Mouse (Mus musculus) midbrain, postnatal 0 days (tissue): ENCODE measurements around the gene Cacna1h. TPM values are rescaled to one million over a fixed set of nuclear protein-coding genes. Genes with fewer than 3 reads are reported as not detected.

ENCODE experiments used
- ATAC-seq: fragments of 200-750 bp; cut with Nextera tagmentation; 2 replicates; pipeline ENCODE4 v1.8.0; 2017; ENCODE audit warnings: moderate number of reproducible peaks, mild to moderate bottlenecking, moderate TSS enrichment, moderate library complexity; ENCODE audit not compliant: low FRiP score
- DNase-seq: peaks from one replicate; pipeline ENCODE4 v3.0.0-alpha.2; 2015; ENCODE audit warnings: low spot score
- H3K27ac ChIP-seq: fragments of 300-500 bp; sonication (generic); 2 replicates; pipeline ENCODE4 v1.5.1; 2014; ENCODE audit warnings: low read depth, mild to moderate bottlenecking, low read length, mixed read lengths
- H3K27me3 ChIP-seq: fragments of 300-500 bp; sonication (generic); 2 replicates; pipeline ENCODE4 v1.6.1; 2014; ENCODE audit warnings: low read length, control low read depth, mixed read lengths; ENCODE audit not compliant: insufficient read depth
- H3K36me3 ChIP-seq: fragments of 300-500 bp; sonication (generic); 2 replicates; pipeline ENCODE4 v1.6.1; 2014; ENCODE audit warnings: low read length, control low read depth, mixed read lengths; ENCODE audit not compliant: insufficient read depth
- H3K4me1 ChIP-seq: fragments of 300-500 bp; sonication (generic); 2 replicates; pipeline ENCODE4 v1.6.1; 2014; ENCODE audit warnings: mild to moderate bottlenecking, control low read depth, antibody characterized with exemption, low read length, mixed read lengths; ENCODE audit not compliant: insufficient read depth
- H3K4me2 ChIP-seq: fragments of 300-500 bp; sonication (generic); 2 replicates; pipeline ENCODE4 v1.6.1; 2014; ENCODE audit warnings: low read depth, mild to moderate bottlenecking, low read length, mixed read lengths; ENCODE audit not compliant: poor library complexity, severe bottlenecking
- H3K4me3 ChIP-seq: fragments of 300-500 bp; sonication (generic); 2 replicates; pipeline ENCODE4 v1.5.1; 2014; ENCODE audit warnings: low read depth, mild to moderate bottlenecking, low read length, moderate library complexity
- H3K9ac ChIP-seq: fragments of 300-500 bp; sonication (generic); replicated peaks from 2 replicates; pipeline ENCODE4 v1.6.1; 2014; ENCODE audit warnings: mild to moderate bottlenecking, low read length, moderate library complexity, mixed read lengths; ENCODE audit not compliant: poor library complexity, severe bottlenecking
- H3K9me3 ChIP-seq: fragments of 300-500 bp; sonication (generic); 2 replicates; pipeline ENCODE4 v1.6.1; 2016; ENCODE audit warnings: low read length, control low read depth
- CTCF ChIP-seq: IDR thresholded peaks from 2 replicates; pipeline ENCODE4 v1.5.1; 2016; ENCODE audit warnings: antibody characterized with exemption, mild to moderate bottlenecking
- WGBS: fragments of 180-500 bp; shearing (Covaris S2); extraction: QIAGEN DNeasy Blood & Tissue Kit; methylation state at CpG from one replicate; pipeline ENCODE4 v1.1.7; 2014; 5-methylcytosine and 5-hydroxymethylcytosine counted together
- polyA plus RNA-seq: library from polyadenylated mRNA; unstranded; fragments of >200 nt; fragmentation: Nextera tagmentation; extraction: Ambion mirVana; gene quantifications from 2 replicates; pipeline ENCODE4 v1.2.1, GENCODE M21; 2015
- total RNA-seq: library from RNA; depleted of rRNA; stranded (reverse); fragments of >200 nt; gene quantifications from 2 replicates; pipeline ENCODE4 v1.2.3, GENCODE M21; 2014; rRNA removed

Gene Cacna1h
- total and polyA plus RNA-seq, 2 experiments from 2014 or later = 9.5 to 117 TPM

- 78% methylated on average over 9 of the region's 9 CpGs for WGBS
- H3K4me1 ChIP-seq = no peaks in the 10 kb centered on the region
- ATAC-seq = no peak
These were observed 101.3 kb downstream of the Cacna1h start for GRCm38 (mm10) chr17:25332321-25332720.

More at GRCm38 (mm10) chr17:25332321-25332720, 101.3 kb downstream of the Cacna1h start:
- Histone ChIP-seq H3K27me3 (0 out of 2 replicates have a peak, but pooled peaks cover 6% of the 10 kb centered on the region), H3K4me2 (no peak overlapping the region), H3K9ac (no peak overlapping the region), H3K4me3 (no peak overlapping the region), H3K27ac (no peak overlapping the region), H3K9me3 (no peaks in the 10 kb centered on the region), H3K36me3 (no peaks in the 10 kb centered on the region)
- TF ChIP-seq CTCF = no peak
- DNase-seq = no peak

Other genes with a start within 250 kb of the Cacna1h start
- 16.8 and 17.9 TPM in 2 replicates for gene BC003965, start 249.2 kb downstream of the Cacna1h start, total RNA-seq
- gene BC003965, start 249.2 kb downstream of the Cacna1h start, polyA plus RNA-seq = 30.2 and 30.3 TPM in 2 replicates
- gene Unkl, start 245.4 kb downstream of the Cacna1h start, total RNA-seq = 34.1 and 34.7 TPM in 2 replicates
- 17.3 and 19.5 TPM in 2 replicates for gene Unkl, start 245.4 kb downstream of the Cacna1h start, polyA plus RNA-seq
- gene Gnptg, start 193.7 kb downstream of the Cacna1h start, total RNA-seq = 97.2 and 104 TPM in 2 replicates
- 127 and 134 TPM in 2 replicates for gene Gnptg, start 193.7 kb downstream of the Cacna1h start, polyA plus RNA-seq
- gene Tsr3, start 193.6 kb downstream of the Cacna1h start, total RNA-seq = 39.6 and 40.1 TPM in 2 replicates
- gene Tsr3, start 193.6 kb downstream of the Cacna1h start, polyA plus RNA-seq = 74.2 and 76.2 TPM in 2 replicates
- gene Baiap3, start 177.4 kb downstream of the Cacna1h start, total RNA-seq = 94.2 and 98.4 TPM in 2 replicates
- gene Baiap3, start 177.4 kb downstream of the Cacna1h start, polyA plus RNA-seq = 48.4 and 49.9 TPM in 2 replicates
- 444 and 524 TPM in 2 replicates for gene Ube2i, start 159.2 kb downstream of the Cacna1h start, total RNA-seq
- gene Ube2i, start 159.2 kb downstream of the Cacna1h start, polyA plus RNA-seq = 401 and 432 TPM in 2 replicates
- not detected in 2 replicates for gene Prss34, start 135.4 kb downstream of the Cacna1h start, total RNA-seq
- gene Prss34, start 135.4 kb downstream of the Cacna1h start, polyA plus RNA-seq = not detected in 2 replicates
- not detected in 2 replicates for gene Prss28, start 125.1 kb downstream of the Cacna1h start, total RNA-seq
- not detected in 2 replicates for gene Prss28, start 125.1 kb downstream of the Cacna1h start, polyA plus RNA-seq
- not detected in 2 replicates for gene Prss29, start 115.1 kb downstream of the Cacna1h start, total RNA-seq
- gene Prss29, start 115.1 kb downstream of the Cacna1h start, polyA plus RNA-seq = not detected in 2 replicates
- gene Tpsab1, start 88.2 kb downstream of the Cacna1h start, total RNA-seq = not detected in 2 replicates
- gene Tpsab1, start 88.2 kb downstream of the Cacna1h start, polyA plus RNA-seq = not detected in 2 replicates
- 0.28 and 1.8 TPM in 2 replicates for gene Tpsb2, start 67.5 kb downstream of the Cacna1h start, total RNA-seq
- 0.60 and 1.0 TPM in 2 replicates for gene Tpsb2, start 67.5 kb downstream of the Cacna1h start, polyA plus RNA-seq
- gene Tpsg1, start 64.5 kb downstream of the Cacna1h start, total RNA-seq = not detected in 2 replicates
- gene Tpsg1, start 64.5 kb downstream of the Cacna1h start, polyA plus RNA-seq = 1.0 and 1.2 TPM in 2 replicates
- gene Tekt4, start 20.8 kb upstream of the Cacna1h start, total RNA-seq = 1.9 and 5.2 TPM in 2 replicates
- 2.1 and 2.3 TPM in 2 replicates for gene Tekt4, start 20.8 kb upstream of the Cacna1h start, polyA plus RNA-seq
- 1.9 and 2.0 TPM in 2 replicates for gene Sstr5, start 63.5 kb upstream of the Cacna1h start, total RNA-seq
- gene Sstr5, start 63.5 kb upstream of the Cacna1h start, polyA plus RNA-seq = 1.7 and 2.4 TPM in 2 replicates
- 21.5 and 31.0 TPM in 2 replicates for gene Sox8, start 136.9 kb upstream of the Cacna1h start, total RNA-seq
- gene Sox8, start 136.9 kb upstream of the Cacna1h start, polyA plus RNA-seq = 16.3 and 19.9 TPM in 2 replicates
- 27.3 and 27.6 TPM in 2 replicates for gene Lmf1, start 145.3 kb upstream of the Cacna1h start, total RNA-seq
- 19.8 and 23.0 TPM in 2 replicates for gene Lmf1, start 145.3 kb upstream of the Cacna1h start, polyA plus RNA-seq